Mouse (Mus musculus) embryonic facial prominence, embryonic 14.5 days (tissue): ENCODE results near the gene Arfgef3. TPM values are rescaled to one million over a fixed set of nuclear protein-coding genes. Genes with fewer than 3 reads are reported as not detected.
"Not testable (repeated sequence)": the region's sequence is repeated elsewhere in the genome, so short reads cannot be mapped to it uniquely, and the experiment has no call there.

Source experiments
- ATAC-seq: fragments of 200-750 bp; cut with Nextera tagmentation; 2 replicates; pipeline ENCODE4 v1.8.0; 2017; ENCODE audit warnings: low read depth, moderate number of reproducible peaks, moderate TSS enrichment
- DNase-seq: peaks from one replicate; pipeline ENCODE4 v3.0.0-alpha.2; 2015; ENCODE audit warnings: low spot score
- H3K27ac ChIP-seq: fragments of 300-500 bp; sonication (generic); replicated peaks from 2 replicates; pipeline ENCODE4 v1.5.1; 2014; ENCODE audit warnings: low read depth, mild to moderate bottlenecking, low read length, moderate library complexity
- H3K27me3 ChIP-seq: fragments of 300-500 bp; sonication (generic); replicated peaks from 2 replicates; pipeline ENCODE4 v1.6.1; 2014; ENCODE audit warnings: low read length; ENCODE audit not compliant: control insufficient read depth, insufficient read depth
- H3K36me3 ChIP-seq: fragments of 300-500 bp; sonication (generic); 2 replicates; pipeline ENCODE4 v1.6.1; 2014; ENCODE audit warnings: low read length, mixed read lengths; ENCODE audit not compliant: control insufficient read depth, insufficient read depth
- H3K4me1 ChIP-seq: fragments of 300-500 bp; sonication (generic); 2 replicates; pipeline ENCODE4 v1.6.1; 2014; ENCODE audit warnings: antibody characterized with exemption, low read length; ENCODE audit not compliant: control insufficient read depth, insufficient read depth
- H3K4me2 ChIP-seq: fragments of 300-500 bp; sonication (generic); 2 replicates; pipeline ENCODE4 v1.6.1; 2014; ENCODE audit warnings: low read depth, mild to moderate bottlenecking, low read length, moderate library complexity, mixed read lengths
- H3K4me3 ChIP-seq: fragments of 300-500 bp; sonication (generic); 2 replicates; pipeline ENCODE4 v1.5.1; 2014; ENCODE audit warnings: low read depth, mild to moderate bottlenecking, low read length
- H3K9ac ChIP-seq: fragments of 300-500 bp; sonication (generic); 2 replicates; pipeline ENCODE4 v1.6.1; 2014; ENCODE audit warnings: low read depth, mild to moderate bottlenecking, low read length, moderate library complexity, mixed read lengths
- H3K9me3 ChIP-seq: fragments of 300-500 bp; sonication (generic); 2 replicates; pipeline ENCODE4 v1.6.1; 2016; ENCODE audit warnings: low read length; ENCODE audit not compliant: control insufficient read depth
- WGBS: fragments of 180-500 bp; shearing (Covaris S2); extraction: QIAGEN DNeasy Blood & Tissue Kit; methylation state at CpG from one replicate; pipeline ENCODE4 v1.1.7; 2014; 5-methylcytosine and 5-hydroxymethylcytosine counted together
- polyA plus RNA-seq: library from polyadenylated mRNA; unstranded; fragments of >200 nt; fragmentation: Nextera tagmentation; extraction: Ambion mirVana; gene quantifications from 2 replicates; pipeline ENCODE4 v1.2.1, GENCODE M21; 2014

The Arfgef3 gene
- polyA plus RNA-seq, 1 experiment from 2014 or later, result 1.5 TPM

DNA sequence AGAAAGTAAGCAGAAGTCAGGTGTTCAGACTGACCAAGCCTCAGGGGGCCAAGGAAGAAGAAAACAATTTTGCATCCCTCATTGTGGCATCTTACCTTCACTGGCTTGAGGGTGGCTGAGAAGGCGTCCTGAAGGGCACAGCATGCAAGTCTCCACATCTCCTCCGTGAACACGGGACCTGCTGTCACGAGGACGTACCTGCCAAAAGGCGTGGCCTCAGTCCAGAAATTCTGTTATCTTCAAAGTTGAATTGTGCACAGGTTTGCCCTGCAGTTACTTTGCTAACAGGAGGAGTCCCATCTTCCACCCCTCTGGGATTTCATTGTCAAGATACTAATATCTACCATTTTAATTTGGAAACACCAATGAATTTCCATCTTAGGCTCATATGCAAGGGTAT lies 146.1 kb downstream of the Arfgef3 start:
- no peak overlapping the region for H3K4me2 ChIP-seq
- H3K27me3 ChIP-seq, result no peaks in the 10 kb centered on the region
- WGBS, result 88% methylated on average over 6 of the region's 6 CpGs
- H3K9me3 ChIP-seq, result no peaks in the 10 kb centered on the region
- ATAC-seq (no peak), DNase-seq (no peak)
- no peaks in the 10 kb centered on the region for H3K4me1 ChIP-seq
- no peaks in the 10 kb centered on the region for H3K36me3 ChIP-seq
- no peak overlapping the region for H3K4me3 ChIP-seq
- H3K27ac ChIP-seq, result no peak overlapping the region
- H3K9ac ChIP-seq, result no peak overlapping the region

DNA sequence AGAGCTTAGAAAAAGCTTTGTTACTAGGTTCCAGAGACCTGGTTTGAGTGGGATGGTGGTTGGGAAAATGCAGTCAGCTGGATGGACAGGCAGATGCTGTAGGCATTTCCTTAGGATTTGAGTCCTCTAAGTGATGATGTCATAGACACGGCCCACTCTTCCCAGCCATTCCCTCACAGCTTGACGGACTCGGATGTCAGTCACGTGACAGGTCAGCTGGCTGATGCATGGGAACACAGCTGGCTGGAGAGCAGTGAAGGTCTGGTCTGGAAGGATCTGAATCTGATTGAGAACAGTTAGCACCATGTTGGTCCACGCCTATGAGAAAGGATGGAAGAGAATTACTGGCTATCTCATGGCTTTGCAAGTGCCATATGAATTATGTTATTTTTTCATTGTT lies 154.3 kb downstream of the Arfgef3 start:
- H3K4me2 ChIP-seq, result no peak overlapping the region
- DNase-seq, result no peak
- no peak for ATAC-seq
- H3K9me3 ChIP-seq, result no peaks in the 10 kb centered on the region
- no peak overlapping the region for H3K4me3 ChIP-seq
- H3K4me1 ChIP-seq, result no peaks in the 10 kb centered on the region
- no peaks in the 10 kb centered on the region for H3K27me3 ChIP-seq
- no peaks in the 10 kb centered on the region for H3K36me3 ChIP-seq
- no peak overlapping the region for H3K27ac ChIP-seq
- 86% methylated on average over 5 of the region's 5 CpGs for WGBS
- H3K9ac ChIP-seq, result no peak overlapping the region

DNA sequence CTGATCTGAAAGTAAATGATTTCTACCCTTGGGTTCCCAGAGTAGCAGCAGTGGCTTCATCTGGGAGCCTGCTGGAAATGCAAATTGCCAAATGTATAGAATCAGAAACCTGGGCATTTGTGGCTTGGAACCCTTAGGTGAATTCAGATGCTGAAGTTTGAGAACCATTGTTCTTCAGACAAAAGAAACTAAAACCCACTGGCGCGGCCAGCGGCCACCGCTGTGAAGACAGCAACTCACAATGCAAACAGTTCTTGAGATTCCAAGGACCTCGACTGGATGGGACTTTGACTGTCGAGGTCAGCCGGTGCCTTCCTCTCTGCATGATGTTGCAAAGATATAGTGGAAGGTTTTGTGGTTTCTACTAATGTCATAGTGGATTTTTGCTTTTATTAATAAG lies 159.6 kb downstream of the Arfgef3 start:
- no peak overlapping the region for H3K4me3 ChIP-seq
- no peak for ATAC-seq
- no peak for DNase-seq

DNA sequence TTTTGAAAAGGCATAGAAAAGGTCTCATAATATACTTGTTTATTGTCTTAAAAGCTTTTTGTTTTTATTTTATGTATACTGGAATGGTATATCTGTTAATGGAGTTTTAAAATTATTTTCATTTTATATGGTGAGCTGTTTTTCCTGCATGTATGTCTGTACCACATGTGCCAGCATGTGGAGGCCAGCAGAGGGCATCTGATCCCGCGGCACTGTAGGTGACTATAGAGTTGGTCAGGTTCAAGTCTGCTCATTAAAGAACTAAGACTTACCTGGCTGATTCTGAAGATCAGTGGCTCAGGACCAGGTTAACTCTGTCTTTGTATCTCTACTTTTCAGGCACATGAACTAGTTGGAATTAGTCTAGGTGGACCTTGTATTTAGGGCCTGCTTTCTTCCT lies 171.2 kb downstream of the Arfgef3 start:
- H3K9ac ChIP-seq, result no peak overlapping the region
- DNase-seq (no peak), ATAC-seq (no peak)

More for the DNA sequence above, 159.6 kb downstream of the Arfgef3 start:
- H3K36me3 ChIP-seq, result no peaks in the 10 kb centered on the region
- no peaks in the 10 kb centered on the region for H3K4me1 ChIP-seq
- 16% methylated on average over 7 of the region's 7 CpGs for WGBS
- no peak overlapping the region for H3K9ac ChIP-seq
- no peaks in the 10 kb centered on the region for H3K27me3 ChIP-seq
- no peaks in the 10 kb centered on the region for H3K9me3 ChIP-seq
- H3K4me2 ChIP-seq, result no peak overlapping the region
- H3K27ac ChIP-seq, result no peak overlapping the region

DNA sequence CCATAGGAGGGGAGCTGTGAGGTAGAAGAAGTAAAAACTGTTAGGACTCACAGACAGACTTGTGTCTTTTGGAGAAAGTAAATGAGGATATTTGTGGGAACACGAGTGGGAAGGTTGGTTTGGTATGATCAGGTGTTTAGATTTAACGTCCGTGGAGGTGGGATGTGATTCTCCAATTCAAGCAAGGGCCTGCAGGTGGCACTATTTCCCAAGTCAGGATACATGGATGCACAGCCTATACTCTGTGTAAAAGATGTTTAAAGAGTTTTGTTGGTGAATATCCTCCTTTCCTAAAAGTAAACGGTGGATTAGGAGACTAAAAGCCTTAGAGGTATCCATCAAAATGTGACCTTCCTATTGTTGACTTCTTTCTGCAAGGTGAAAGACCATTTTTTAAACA lies 180.8 kb downstream of the Arfgef3 start:
- no peak overlapping the region for H3K4me3 ChIP-seq
- H3K4me2 ChIP-seq, result no peak overlapping the region
- DNase-seq, result peak; percentile 46
- no peak for ATAC-seq
- H3K27ac ChIP-seq, result no peak overlapping the region
- H3K9me3 ChIP-seq, result no peaks in the 10 kb centered on the region
- H3K27me3 ChIP-seq, result no peaks in the 10 kb centered on the region
- no peaks in the 10 kb centered on the region for H3K36me3 ChIP-seq
- H3K4me1 ChIP-seq, result no peaks in the 10 kb centered on the region
- WGBS, result 4% methylated on average over 4 of the region's 4 CpGs
- H3K9ac ChIP-seq, result no peak overlapping the region

More for the DNA sequence above, 171.2 kb downstream of the Arfgef3 start:
- H3K9me3 ChIP-seq, result 0 out of 2 replicates have a peak, but pooled peaks cover 2% of the 10 kb centered on the region
- 49% methylated on average over 2 of the region's 2 CpGs for WGBS
- no peaks in the 10 kb centered on the region for H3K36me3 ChIP-seq
- H3K4me1 ChIP-seq, result no peaks in the 10 kb centered on the region
- no peak overlapping the region for H3K27ac ChIP-seq
- no peaks in the 10 kb centered on the region for H3K27me3 ChIP-seq
- H3K4me3 ChIP-seq, result no peak overlapping the region
- no peak overlapping the region for H3K4me2 ChIP-seq

DNA sequence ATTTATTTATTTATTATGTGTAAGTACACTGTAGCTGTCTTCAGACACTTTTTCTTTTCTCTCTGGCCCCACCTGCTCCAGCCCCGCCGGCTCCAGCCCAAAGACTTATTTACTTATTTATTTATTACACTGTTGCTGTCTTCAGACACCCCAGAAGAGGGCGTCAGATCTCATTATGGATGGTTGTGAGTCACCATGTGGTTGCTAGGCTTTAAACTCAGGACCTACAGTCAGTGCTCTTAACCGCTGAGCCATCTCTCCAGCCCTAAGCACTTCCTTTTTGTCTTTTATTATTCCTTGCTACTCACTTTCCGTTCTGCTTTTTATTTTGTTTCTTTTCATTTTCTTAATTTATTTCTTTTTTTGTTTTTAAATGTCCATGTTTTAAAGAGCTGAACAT lies 182.3 kb downstream of the Arfgef3 start:
- DNase-seq, result no peak
- no peak for ATAC-seq
- no peaks in the 10 kb centered on the region for H3K27me3 ChIP-seq
- H3K9me3 ChIP-seq, result no peaks in the 10 kb centered on the region
- H3K4me2 ChIP-seq, result no peak overlapping the region
- H3K4me3 ChIP-seq, result no peak overlapping the region
- H3K4me1 ChIP-seq, result no peaks in the 10 kb centered on the region
- WGBS, result 47% methylated on average over 5 of the region's 5 CpGs
- no peak overlapping the region for H3K27ac ChIP-seq
- H3K36me3 ChIP-seq, result no peaks in the 10 kb centered on the region
- H3K9ac ChIP-seq, result no peak overlapping the region

DNA sequence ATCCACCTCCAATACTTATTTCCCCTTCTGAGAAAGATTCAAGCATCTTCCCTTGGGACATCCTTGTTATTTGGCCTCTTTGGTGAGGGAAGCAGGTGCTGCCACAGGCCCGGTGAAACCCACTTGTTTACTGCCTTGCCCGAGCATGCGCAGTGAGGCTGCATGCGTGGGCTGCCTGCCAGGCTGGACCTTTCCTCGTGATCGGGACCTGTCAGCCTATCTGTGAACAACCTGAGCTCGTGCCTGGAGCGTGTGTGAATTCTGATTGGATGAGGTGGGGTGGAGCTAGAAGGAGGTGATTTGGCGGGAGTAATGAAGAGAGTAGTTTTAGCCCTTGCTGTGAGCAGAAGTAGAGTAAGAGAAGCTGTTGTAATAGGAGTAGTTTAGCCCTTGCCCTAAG lies 184.7 kb downstream of the Arfgef3 start:
- WGBS, result 77% methylated on average over 9 of the region's 9 CpGs
- not testable (repeated sequence) for H3K9me3 ChIP-seq, H3K27ac ChIP-seq, H3K36me3 ChIP-seq, H3K4me1 ChIP-seq, DNase-seq, H3K4me2 ChIP-seq, H3K9ac ChIP-seq, H3K27me3 ChIP-seq, ATAC-seq, H3K4me3 ChIP-seq

DNA sequence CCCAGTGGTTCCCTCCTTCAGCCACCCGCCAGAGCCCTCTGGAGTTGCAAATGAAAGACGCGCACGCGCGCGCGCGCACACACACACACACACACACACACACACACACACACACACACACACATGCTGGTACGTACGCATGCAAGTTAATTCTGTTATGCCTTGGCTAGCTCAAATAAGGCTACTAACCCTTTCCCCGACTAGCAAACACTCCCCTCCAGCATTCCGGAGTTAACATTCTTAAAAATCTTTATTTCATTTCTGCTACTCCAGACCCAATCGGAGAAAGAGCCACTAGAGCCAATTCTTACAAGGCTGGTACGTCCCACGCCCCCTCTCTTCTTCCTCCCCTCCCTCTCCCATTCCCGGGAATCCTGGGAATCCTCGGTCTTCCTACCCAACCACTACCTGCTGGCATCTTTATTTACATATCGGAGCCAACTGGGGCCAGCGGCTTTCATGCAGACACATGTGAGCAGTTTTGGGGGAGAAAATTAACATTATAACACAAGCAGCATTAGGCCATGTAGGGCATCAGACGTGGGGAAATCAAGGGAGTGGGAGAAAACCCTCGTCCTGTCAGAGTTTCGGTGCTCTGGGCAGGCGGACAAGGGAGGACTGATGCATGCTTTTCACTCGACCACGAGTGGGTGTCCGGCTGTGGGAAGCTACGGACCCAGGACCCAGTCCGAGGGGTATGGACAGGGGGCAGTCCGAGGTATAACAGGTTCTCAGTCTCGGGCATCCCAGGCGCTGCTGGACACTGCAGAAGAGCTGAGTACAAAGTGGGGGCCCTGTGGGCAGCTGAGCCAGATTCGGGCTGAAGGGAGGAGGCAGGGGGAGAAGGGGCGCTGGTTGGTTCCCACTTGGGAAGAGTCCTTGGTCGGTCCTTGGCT lies 194.2 kb downstream of the Arfgef3 start:
- ATAC-seq (0 out of 2 replicates have a peak, but pooled peaks have one; percentile 13), DNase-seq (peak; percentile 49)
- peak overlapping the region; percentile 34; the same call in 1 of the 2 replicates for H3K9ac ChIP-seq

DNA sequence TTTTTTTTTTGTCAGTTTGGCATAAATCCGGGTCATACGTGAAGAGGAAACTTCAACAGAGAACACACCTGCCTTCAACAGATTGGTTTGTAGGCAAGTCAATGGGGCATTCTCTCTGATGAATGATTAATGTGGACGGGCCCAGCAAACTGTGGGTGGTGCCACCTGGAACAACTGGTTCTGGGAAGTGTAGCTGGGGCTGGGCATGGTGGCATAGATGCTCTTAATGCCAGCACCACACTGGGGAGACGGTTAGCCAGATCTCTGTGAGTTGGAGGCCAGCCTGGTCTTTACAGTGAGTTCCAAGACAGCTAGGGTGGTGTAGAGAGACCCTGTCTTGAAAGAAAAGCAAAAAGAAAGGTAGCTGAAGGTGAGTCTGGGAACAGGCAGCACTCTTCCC lies 196.4 kb downstream of the Arfgef3 start:
- DNase-seq (no peak), ATAC-seq (no peak)
- no peaks in the 10 kb centered on the region for H3K27me3 ChIP-seq
- no peak overlapping the region for H3K4me2 ChIP-seq
- no peaks in the 10 kb centered on the region for H3K9me3 ChIP-seq
- H3K27ac ChIP-seq, result no peak overlapping the region
- no peak overlapping the region for H3K4me3 ChIP-seq
- no peak overlapping the region for H3K9ac ChIP-seq
- H3K36me3 ChIP-seq, result no peaks in the 10 kb centered on the region
- 84% methylated on average over 4 of the region's 4 CpGs for WGBS
- H3K4me1 ChIP-seq, result 0 out of 2 replicates have a peak, but pooled peaks cover 4% of the 10 kb centered on the region

More for the DNA sequence above, 194.2 kb downstream of the Arfgef3 start:
- H3K4me1 ChIP-seq, result 0 out of 2 replicates have a peak, but pooled peaks cover 4% of the 10 kb centered on the region
- H3K36me3 ChIP-seq, result no peaks in the 10 kb centered on the region
- peak overlapping the region; percentile 30 for H3K4me3 ChIP-seq
- no peak overlapping the region for H3K27ac ChIP-seq
- no peaks in the 10 kb centered on the region for H3K9me3 ChIP-seq
- H3K4me2 ChIP-seq, result peak overlapping the region; percentile 57
- 5% methylated on average over 33 of the region's 35 CpGs for WGBS
- no peaks in the 10 kb centered on the region for H3K27me3 ChIP-seq
